ENCODE assay signal across 11 mouse cellular contexts in genomic region chr5:77115732-77116131, GRCm38 (mm10). TPM values are rescaled to one million over a fixed set of nuclear protein-coding genes. Genes with fewer than 3 reads are reported as not detected.
A peak's percentile ranks its signal among the peaks of the same experiment; 100 is the strongest.
DNase-seq lines count a peak whose midpoint lies in the region; ATAC-seq lines count a peak whose summit lies in the region.
"Had no signal": no experiment of that assay in that cellular context is flagged by ENCODE, and none has a peak within 500 bp of the region (broad histone marks: within the 10 kb centered on the region; RNA-seq: fewer than 3 reads in every experiment).

No protein-coding gene starts in this region.

- H3K27me3 ChIP-seq in heart, embryonic 12.5 days (replicated peaks), result no peaks in the 10 kb centered on the region
- no peaks in the 10 kb centered on the region for H3K27me3 ChIP-seq in heart, embryonic 16.5 days (ENCODE audit: control insufficient read depth, insufficient read depth, low read length)
- no peaks in the 10 kb centered on the region for H3K27me3 ChIP-seq in stomach, embryonic 15.5 days (replicated peaks)
- H3K27me3 ChIP-seq: CH12.LX had no signal

- H3K27ac ChIP-seq in heart, embryonic 12.5 days (ENCODE audit: poor library complexity, severe bottlenecking), result peak overlapping the region; percentile 95
- H3K27ac ChIP-seq in heart, embryonic 16.5 days (ENCODE audit: low read length), result peak overlapping the region; percentile 98
- peak overlapping the region; percentile 40 for H3K27ac ChIP-seq in stomach, embryonic 15.5 days

- no peak for ATAC-seq in heart, embryonic 12.5 days (ENCODE audit: insufficient number of reproducible peaks, low FRiP score)
- ATAC-seq in heart, embryonic 16.5 days (replicated peaks; ENCODE audit: extremely low read depth, insufficient read depth, low FRiP score), result no peak
- no peak for ATAC-seq in stomach, embryonic 15.5 days (ENCODE audit: insufficient read depth, low FRiP score, low read depth)
- ATAC-seq: Patski had no signal

- no peak overlapping the region for H3K4me2 ChIP-seq in heart, embryonic 12.5 days
- peak overlapping the region; percentile 65; the same call in 1 of the 2 replicates for H3K4me2 ChIP-seq in heart, embryonic 16.5 days (ENCODE audit: low read depth, low read length)
- H3K4me2 ChIP-seq in stomach, embryonic 15.5 days, result no peak overlapping the region

- DNase-seq in heart, postnatal 4 days, result no peak
- peak; percentile 25 to 36 for DNase-seq in kidney, postnatal 4 days
- no peak for DNase-seq in kidney, adult 9 months
- no peak for DNase-seq in cerebellum, adult 8-10 months
- DNase-seq: embryo, embryonic 11 days; thymus, postnatal 36 days had no signal

- H3K9me3 ChIP-seq in heart, embryonic 12.5 days (replicated peaks), result no peaks in the 10 kb centered on the region
- no peaks in the 10 kb centered on the region for H3K9me3 ChIP-seq in heart, embryonic 16.5 days (replicated peaks; ENCODE audit: control insufficient read depth, low read length)
- H3K9me3 ChIP-seq in stomach, embryonic 15.5 days, result no peaks in the 10 kb centered on the region

- peaks cover 41% of the 10 kb centered on the region for H3K4me1 ChIP-seq in heart, embryonic 12.5 days (replicated peaks)
- H3K4me1 ChIP-seq in heart, embryonic 16.5 days (ENCODE audit: control insufficient read depth, insufficient read depth, low read length), result peaks cover 15% of the 10 kb centered on the region
- H3K4me1 ChIP-seq in stomach, embryonic 15.5 days, result peaks cover 5% of the 10 kb centered on the region; the same call in 1 of the 2 replicates

- 69% methylated on average over 9 of the region's 9 CpGs for WGBS in heart, embryonic 12.5 days
- WGBS in heart, embryonic 16.5 days, result 63% methylated on average over 9 of the region's 9 CpGs
- WGBS in stomach, embryonic 15.5 days, result 75% methylated on average over 9 of the region's 9 CpGs

- H3K36me3 ChIP-seq in heart, embryonic 12.5 days, result no peaks in the 10 kb centered on the region
- H3K36me3 ChIP-seq in heart, embryonic 16.5 days (ENCODE audit: control insufficient read depth, insufficient read depth), result no peaks in the 10 kb centered on the region
- H3K36me3 ChIP-seq in stomach, embryonic 15.5 days, result no peaks in the 10 kb centered on the region

- H3K4me3 ChIP-seq in heart, embryonic 12.5 days, result no peak overlapping the region
- H3K4me3 ChIP-seq in heart, embryonic 16.5 days (ENCODE audit: low read length), result no peak overlapping the region; the same call in 1 of the 2 replicates
- H3K4me3 ChIP-seq in stomach, embryonic 15.5 days (replicated peaks), result no peak overlapping the region

- 0 out of 2 replicates have a peak overlapping the region, but pooled peaks have one; percentile 11 for H3K9ac ChIP-seq in heart, embryonic 12.5 days
- peak overlapping the region; percentile 80 for H3K9ac ChIP-seq in heart, embryonic 16.5 days (ENCODE audit: low read length)
- no peak overlapping the region for H3K9ac ChIP-seq in stomach, embryonic 15.5 days

RNA-seq across cellular contexts. Expression of gene Hopx, which starts 0.8 kb away (rescaled TPM):
- polyA plus RNA-seq in heart, embryonic 12.5 days (2016; fragmentation: Nextera tagmentation; extraction: Ambion mirVana), result 14.4 and 14.6 TPM in 2 replicates
- 100 to 1,000 TPM; 432 to 451 TPM for total RNA-seq in heart, postnatal 4 days (2021)
- polyA plus RNA-seq in heart, embryonic 16.5 days (2015; fragmentation: Nextera tagmentation; extraction: Ambion mirVana), result 16.7 and 21.9 TPM in 2 replicates
- polyA plus RNA-seq in stomach, embryonic 15.5 days (2015; fragmentation: Nextera tagmentation; extraction: Ambion mirVana), result 2.1 and 3.5 TPM in 2 replicates
- polyA plus RNA-seq: Patski had no signal

Comparison
In these comparisons a context has a peak if more than half of its experiments do, and no peak if none do; other contexts are left out.
1. DNase-seq: peak in kidney, postnatal 4 days (2 of 2); none in heart, postnatal 4 days (single experiment), kidney, adult 9 months (single experiment) and cerebellum, adult 8-10 months (single experiment).
2. H3K27ac ChIP-seq: peak in every context shown above with its lines; median percentile 98 in heart, embryonic 16.5 days; 95 in heart, embryonic 12.5 days; 40 in stomach, embryonic 15.5 days.